Mouse (Mus musculus) olfactory bulb, adult 2 months (tissue): ENCODE data around the gene Atg2a. TPM values are rescaled to one million over a fixed set of nuclear protein-coding genes. Genes with fewer than 3 reads are reported as not detected.
"Not testable (repeated sequence)": the region's sequence is repeated elsewhere in the genome, so short reads cannot be mapped to it uniquely, and the experiment has no call there.

ENCODE experiments used
- H3K27ac ChIP-seq: fragments of 200-500 bp; 2 replicates; pipeline ENCODE4 v1.5.1; 2012; ENCODE audit warnings: low read depth, low read length; ENCODE audit not compliant: insufficient read depth
- H3K4me1 ChIP-seq: fragments of 200-500 bp; 2 replicates; pipeline ENCODE4 v1.6.1; 2012; ENCODE audit warnings: low read length; ENCODE audit not compliant: control insufficient read depth, insufficient read depth
- H3K4me3 ChIP-seq: fragments of 200-500 bp; 2 replicates; pipeline ENCODE4 v1.5.1; 2012; ENCODE audit warnings: mild to moderate bottlenecking, low read depth, low read length, moderate library complexity; ENCODE audit not compliant: insufficient read depth
- CTCF ChIP-seq: fragments of 200-500 bp; IDR thresholded peaks from 2 replicates; pipeline ENCODE4 v1.5.1; 2012; ENCODE audit warnings: low read depth, mild to moderate bottlenecking, low read length, moderate library complexity; ENCODE audit not compliant: insufficient read depth
- POLR2A ChIP-seq: fragments of 200-500 bp; IDR thresholded peaks from 2 replicates; pipeline ENCODE4 v1.6.1; 2012; ENCODE audit warnings: mild to moderate bottlenecking, low read depth, low read length, moderate library complexity; ENCODE audit not compliant: insufficient read depth
- WGBS: fragments of 180-500 bp; shearing (Covaris S2); methylation state at CpG from one replicate; pipeline ENCODE4 v1.1.7; 2018; 5-methylcytosine and 5-hydroxymethylcytosine counted together
- polyA plus RNA-seq: library from polyadenylated mRNA; stranded (reverse); fragments of >200 nt; gene quantifications from 2 replicates; pipeline ENCODE4 v1.2.4, GENCODE M21; 2012; ENCODE audit warnings: low replicate concordance; ENCODE audit not compliant: missing spikeins, insufficient read depth, insufficient read length

The Atg2a gene
- polyA plus RNA-seq, 1 experiment, result not detected

DNA sequence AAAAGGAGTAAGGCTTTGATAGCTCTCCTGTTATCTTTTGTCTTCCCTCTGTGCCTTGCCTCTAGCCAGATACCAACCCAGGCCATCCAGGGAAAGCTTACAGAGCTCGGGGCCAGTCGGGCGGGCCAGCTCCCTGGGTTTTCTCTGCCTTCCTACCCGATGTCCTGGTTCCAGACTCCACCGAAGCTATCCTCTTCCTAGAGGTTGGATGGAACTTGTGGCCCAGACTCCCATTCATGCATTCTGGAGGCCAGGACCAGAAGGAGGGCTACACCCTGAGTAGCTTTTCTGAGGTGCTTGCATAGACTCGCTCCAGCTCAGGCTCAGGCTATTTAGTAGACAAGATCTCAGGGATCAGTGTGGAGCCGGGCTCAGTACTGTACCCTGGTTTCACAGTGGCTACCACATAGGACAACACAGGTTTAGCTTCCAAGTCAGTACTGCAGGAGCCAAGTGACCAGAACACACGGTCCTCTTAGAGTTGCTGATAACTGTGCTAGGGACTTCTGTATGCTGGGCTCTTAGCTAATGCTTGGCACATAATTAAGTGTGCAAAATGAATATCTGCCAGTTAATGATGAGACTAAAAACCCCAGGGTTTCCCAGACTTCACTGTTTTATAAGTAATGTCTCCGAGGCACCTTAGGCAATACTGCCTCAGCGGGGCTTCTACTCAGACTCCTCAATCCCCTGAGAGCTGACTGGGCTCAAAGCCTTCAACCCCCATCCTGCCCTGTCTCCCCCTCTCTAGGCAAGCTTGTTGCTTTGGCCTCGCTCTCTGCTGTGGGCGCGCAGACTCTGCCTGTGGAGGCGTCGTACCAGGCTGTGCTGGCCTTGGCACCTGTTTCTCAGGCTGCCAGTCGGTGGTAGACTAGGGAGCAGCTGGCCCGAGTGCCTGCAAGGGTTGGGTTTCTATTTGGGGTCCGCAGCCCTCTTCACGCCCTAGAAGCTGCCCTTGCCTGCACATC lies 45.2 kb downstream of the Atg2a start:
- H3K27ac ChIP-seq, result no peak overlapping the region
- 62% methylated on average over 19 of the region's 19 CpGs for WGBS
- no peak for TF ChIP-seq CTCF
- TF ChIP-seq POLR2A, result no peak

DNA sequence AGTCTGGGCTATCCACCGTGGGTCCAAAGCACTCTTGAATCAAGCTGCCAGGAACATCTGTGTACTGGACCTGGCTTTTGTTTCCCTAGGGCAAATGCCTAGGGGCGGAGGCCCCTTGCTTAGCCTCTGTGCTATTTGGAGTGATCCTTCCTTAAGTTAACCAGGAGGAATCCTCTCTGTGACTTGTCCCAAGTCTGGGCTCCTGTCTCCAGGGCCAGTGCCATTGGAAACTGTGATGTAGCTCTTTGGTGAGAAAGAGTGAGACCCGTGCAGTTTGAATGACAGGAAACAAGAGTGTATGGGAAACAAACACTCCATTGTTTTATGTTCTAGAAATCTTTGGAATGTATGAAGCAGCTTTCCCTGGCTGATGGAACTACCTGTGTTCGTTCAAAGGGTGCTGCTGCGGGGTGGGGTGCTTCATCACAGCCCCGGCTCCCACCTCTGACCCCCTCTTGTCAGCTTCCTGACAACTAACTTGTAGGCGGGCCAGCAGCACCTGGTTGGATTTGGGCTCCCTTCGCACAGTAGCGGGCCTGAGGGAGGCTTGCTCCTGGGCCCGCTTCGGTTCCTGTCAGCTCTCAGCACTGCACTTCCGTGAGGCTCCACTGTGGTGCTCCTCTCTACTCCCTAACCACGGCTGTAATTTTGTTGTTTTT lies 46.9 kb downstream of the Atg2a start:
- Histone ChIP-seq H3K4me1 (peaks cover 19% of the 10 kb centered on the region), H3K27ac (no peak overlapping the region), H3K4me3 (no peak overlapping the region)
- 78% methylated on average over 13 of the region's 13 CpGs for WGBS
- TF ChIP-seq CTCF (no peak), POLR2A (no peak)

More for the DNA sequence above, 45.2 kb downstream of the Atg2a start:
- Histone ChIP-seq H3K4me3 (no peak overlapping the region), H3K4me1 (peaks cover 19% of the 10 kb centered on the region)

DNA sequence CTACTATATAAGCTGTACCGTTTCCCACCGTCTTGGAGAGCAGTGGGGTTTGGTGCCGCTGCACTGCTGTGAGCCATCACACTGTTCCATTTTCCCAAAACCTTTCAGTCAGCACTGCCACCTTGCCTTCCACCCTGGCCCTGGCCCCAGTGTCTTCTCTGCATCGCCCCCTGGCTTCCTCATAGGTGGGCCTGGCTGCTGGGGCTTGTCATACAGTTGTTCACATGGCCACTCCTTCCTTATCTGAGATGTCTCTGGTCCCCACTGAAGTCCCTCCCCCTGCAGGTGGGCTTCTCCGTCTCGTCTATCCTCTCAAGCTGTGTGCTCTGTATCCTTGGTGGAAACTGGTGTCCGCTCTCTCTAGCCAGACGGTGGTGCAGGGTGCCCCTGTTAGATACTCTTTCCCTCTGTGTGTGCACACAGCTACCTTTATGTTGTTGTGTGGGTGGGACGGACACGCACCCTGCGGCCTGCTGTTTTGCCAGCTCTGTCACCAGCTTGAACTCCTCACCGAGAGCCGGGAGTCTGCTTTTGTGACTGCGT lies 48.3 kb downstream of the Atg2a start:
- Histone ChIP-seq H3K4me3 (no peak overlapping the region), H3K27ac (no peak overlapping the region), H3K4me1 (peaks cover 24% of the 10 kb centered on the region)
- TF ChIP-seq CTCF (no peak), POLR2A (no peak)
- WGBS, result 91% methylated on average over 14 of the region's 14 CpGs

DNA sequence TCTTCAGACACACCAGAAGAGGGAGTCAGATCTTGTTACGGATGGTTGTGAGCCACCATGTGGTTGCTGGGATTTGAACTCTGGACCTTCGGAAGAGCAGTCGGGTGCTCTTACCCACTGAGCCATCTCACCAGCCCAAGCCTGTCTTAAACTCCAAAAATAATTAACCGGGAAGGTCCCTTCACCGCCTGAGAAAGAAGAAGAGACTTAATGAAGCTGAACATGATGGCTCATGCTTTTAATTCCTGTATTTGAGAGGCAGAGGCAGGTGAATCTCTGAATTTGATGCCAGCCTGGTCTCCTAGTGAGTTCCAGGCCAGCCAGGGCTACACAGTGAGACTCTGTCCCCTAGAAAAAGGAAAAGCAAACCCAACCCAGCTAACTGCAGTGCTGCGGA lies 49.2 kb downstream of the Atg2a start:
- H3K4me1 ChIP-seq, result peaks cover 22% of the 10 kb centered on the region
- H3K4me3 ChIP-seq, H3K27ac ChIP-seq: not testable (repeated sequence)
- 90% methylated on average over 6 of the region's 6 CpGs for WGBS

DNA sequence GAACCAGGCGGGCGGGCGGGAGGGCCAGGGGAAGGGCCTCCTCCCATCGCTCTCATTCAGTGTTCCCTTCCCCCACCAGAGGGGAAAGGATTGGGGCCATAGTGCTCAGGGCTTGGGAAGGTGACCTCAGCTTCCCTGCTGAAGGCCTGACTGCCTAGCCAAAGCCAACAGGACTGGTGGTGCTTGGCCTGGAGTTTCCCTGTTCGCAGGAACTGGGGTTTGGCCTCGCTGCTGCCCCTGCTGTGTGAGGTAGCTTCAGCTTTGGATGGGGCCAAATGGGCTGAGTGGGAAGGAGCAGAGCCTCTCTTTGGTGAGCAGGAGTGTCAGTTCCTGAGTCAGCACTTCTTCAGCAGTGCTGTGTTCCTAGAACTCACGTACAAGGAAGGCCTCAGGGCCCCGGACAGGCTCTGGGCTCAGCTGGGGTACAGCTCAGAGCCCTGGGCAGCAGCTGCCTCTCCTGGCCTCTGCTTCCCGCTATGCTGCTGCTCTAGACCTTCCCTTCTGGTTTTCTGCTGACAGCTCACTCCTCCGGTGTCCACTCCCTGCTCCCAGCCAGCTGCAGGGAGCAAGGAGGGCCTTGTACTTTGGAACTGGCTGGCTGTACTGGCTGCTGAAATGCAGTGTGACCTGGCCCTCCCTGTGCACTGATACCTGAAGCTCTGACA lies 49.8 kb downstream of the Atg2a start:
- 74% methylated on average over 10 of the region's 10 CpGs for WGBS
- Histone ChIP-seq H3K27ac (no peak overlapping the region), H3K4me1 (peaks cover 22% of the 10 kb centered on the region), H3K4me3 (no peak overlapping the region)
- TF ChIP-seq POLR2A (no peak), CTCF (no peak)

DNA sequence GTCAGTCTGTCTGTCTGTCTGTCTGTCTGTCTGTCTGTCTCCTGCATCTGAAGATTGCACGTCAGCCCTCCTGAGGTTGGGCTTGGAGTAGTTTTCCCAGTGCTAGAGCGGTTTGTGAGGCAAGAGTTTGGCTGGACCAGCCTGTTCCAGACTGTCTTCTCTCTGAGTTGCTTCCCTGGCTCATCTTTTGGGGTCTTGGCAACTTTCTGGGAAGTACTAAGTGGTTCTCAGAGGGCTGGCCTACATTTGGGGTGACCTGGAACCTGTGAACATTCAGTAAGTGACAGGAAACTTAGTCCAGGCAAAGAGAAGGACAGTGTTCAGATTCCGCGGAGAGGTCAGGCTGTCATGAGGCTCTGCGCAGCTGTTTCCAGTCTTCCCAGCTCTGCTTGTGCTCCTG lies 50.8 kb downstream of the Atg2a start:
- H3K4me3 ChIP-seq, result no peak overlapping the region
- peaks cover 19% of the 10 kb centered on the region for H3K4me1 ChIP-seq
- WGBS, result 89% methylated on average over 5 of the region's 5 CpGs
- no peak for TF ChIP-seq POLR2A
- TF ChIP-seq CTCF, result no peak
- no peak overlapping the region for H3K27ac ChIP-seq

DNA sequence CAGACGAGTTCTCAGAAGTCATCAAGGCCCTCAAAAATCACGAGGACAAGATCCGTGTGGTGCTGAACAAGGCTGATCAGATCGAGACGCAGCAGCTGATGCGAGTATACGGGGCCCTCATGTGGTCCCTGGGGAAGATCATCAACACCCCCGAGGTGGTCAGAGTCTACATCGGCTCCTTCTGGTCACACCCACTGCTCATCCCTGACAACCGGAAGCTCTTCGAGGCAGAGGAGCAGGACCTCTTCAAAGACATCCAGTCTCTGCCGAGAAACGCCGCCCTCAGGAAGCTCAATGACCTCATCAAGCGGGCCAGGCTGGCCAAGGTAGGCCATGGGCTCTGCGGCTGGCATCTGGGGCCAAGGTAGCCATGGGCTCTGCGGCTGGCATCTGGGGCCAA lies 52.8 kb downstream of the Atg2a start:
- WGBS, result 94% methylated on average over 17 of the region's 17 CpGs

DNA sequence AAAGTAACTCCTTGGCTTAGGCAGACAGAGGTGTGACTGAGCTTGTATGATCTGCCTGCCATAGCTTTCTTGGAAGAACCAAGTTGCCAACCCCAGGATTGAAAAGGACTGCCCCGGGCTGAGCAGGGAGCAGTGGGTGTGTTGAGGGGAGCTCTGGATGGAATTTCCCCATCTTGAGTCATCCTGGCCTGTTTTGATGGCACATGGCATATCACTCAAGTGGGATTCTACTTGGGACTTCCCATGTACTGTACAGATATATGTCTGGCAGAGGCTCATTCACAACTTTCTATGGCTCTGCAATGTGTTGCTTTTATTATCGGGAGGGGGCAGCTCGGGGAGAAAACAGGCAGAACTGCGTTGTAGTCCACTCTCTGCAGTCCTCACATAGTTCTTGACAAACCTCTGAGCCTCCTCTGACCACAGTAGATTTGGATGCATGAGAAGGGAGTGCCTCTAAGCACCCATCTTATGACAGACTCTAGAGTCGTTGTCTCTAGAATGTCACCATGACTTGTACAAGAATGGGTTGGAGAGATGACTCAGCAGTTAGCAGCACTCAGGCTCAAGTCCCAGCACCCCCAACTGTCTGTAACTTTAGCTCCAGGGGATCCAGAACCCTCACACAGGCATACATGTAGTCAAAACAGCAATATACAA lies 55.2 kb downstream of the Atg2a start:
- Histone ChIP-seq H3K4me3 (no peak overlapping the region), H3K27ac (no peak overlapping the region), H3K4me1 (peaks cover 21% of the 10 kb centered on the region)
- TF ChIP-seq POLR2A (no peak), CTCF (no peak)
- WGBS, result 85% methylated on average over 5 of the region's 5 CpGs

More for the DNA sequence above, 52.8 kb downstream of the Atg2a start:
- TF ChIP-seq CTCF, result no peak
- TF ChIP-seq POLR2A, result no peak
- no peak overlapping the region for H3K27ac ChIP-seq
- H3K4me3 ChIP-seq, result no peak overlapping the region
- H3K4me1 ChIP-seq, result peaks cover 24% of the 10 kb centered on the region

DNA sequence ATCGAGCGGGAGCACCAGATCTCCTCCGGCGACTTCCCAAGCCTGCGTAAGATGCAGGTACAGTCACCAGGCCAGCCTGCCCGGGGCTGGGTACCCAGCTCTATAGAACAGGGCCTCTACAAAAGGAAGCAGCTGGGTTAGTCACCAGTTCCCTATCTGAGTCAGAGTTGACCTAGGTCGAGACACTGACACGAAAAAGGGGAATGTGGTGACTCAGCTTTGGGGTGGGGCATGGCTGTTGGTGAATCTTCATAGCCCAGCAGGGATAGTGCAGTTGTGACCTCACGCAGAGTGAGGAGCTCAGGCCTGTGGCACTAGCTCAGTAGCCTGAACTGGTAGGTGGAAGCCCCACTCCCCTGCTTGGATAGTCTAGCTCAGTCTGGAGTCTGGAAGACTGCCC lies 56.2 kb downstream of the Atg2a start:
- Histone ChIP-seq H3K4me1 (peaks cover 24% of the 10 kb centered on the region), H3K27ac (peak overlapping the region; percentile 18), H3K4me3 (no peak overlapping the region)
- no peak for TF ChIP-seq POLR2A
- no peak for TF ChIP-seq CTCF
- WGBS, result 66% methylated on average over 9 of the region's 9 CpGs
